Mouse (Mus musculus): ENCODE results near the gene Ensa. TPM values are rescaled to one million over a fixed set of nuclear protein-coding genes. Genes with fewer than 3 reads are reported as not detected.

Gene Ensa
- 69.7 and 79.4 TPM in 2 replicates for polyA plus RNA-seq (2014; fragmentation: Nextera tagmentation; extraction: Ambion mirVana)

DNA sequence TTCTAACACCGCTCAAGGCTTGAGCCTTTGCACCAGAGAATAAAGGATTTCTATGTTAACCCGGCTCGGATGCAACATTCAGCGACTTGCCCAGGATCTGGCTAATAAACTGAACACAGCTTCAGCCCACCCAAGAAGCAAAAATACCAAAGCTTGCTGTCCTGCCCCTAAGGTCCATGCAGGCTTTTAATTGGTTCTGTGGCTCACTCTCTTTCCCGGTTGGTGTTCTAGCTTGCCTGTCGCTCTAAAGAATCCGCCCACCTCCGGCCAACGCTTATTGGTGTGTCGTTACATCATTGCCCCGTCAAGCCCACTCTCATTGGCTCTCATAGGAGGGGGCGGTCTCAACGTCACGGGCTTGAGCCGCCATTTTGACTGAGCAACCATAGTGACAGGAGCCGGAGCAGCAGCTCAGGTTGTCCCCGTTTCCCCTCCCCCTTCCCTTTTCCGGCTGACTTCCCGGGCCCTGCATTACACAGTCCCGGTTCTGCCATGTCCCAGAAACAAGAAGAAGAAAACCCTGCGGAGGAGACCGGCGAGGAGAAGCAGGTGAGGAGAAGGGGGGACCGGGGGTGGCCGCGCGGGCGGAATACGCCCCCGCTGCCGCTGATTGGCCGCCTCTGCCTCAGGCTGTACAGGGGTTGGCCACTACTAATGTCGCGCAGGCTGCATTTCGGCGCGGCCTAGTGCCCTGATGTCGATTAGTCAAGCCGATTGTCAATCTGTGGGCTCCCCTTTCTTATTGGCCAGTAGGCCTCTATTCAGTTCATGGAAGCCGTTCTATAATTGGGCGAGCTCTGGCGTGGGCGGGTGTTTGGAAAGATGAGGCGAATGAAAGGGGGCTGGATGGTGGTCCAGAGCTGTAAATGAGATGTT is at the start of gene Ensa:
Gene Ensa, plus strand, starts transcription at position 366 of the 876 bp plus-strand sequence.
- WGBS, result under 1% methylated on average over 44 of the region's 44 CpGs
- no peaks in the 10 kb centered on the region; the same call in 1 of the 2 replicates for H3K4me1 ChIP-seq (ENCODE audit: control insufficient read depth, insufficient read depth, low read length)
- peak within 1 kb of the TSS; percentile 62; the same call in 1 of the 2 replicates for H3K27ac ChIP-seq (replicated peaks; ENCODE audit: low read depth, low read length)
- H3K9ac ChIP-seq (replicated peaks; ENCODE audit: low read length), result peak within 1 kb of the TSS; percentile 67
- H3K27me3 ChIP-seq (ENCODE audit: control insufficient read depth, insufficient read depth, low read length), result no peaks in the 10 kb centered on the region
- H3K4me3 ChIP-seq (ENCODE audit: low read depth, low read length), result peak within 1 kb of the TSS; percentile 62
- H3K4me2 ChIP-seq (ENCODE audit: low read depth, low read length), result peak within 1 kb of the TSS; percentile 48
- H3K36me3 ChIP-seq (replicated peaks; ENCODE audit: control insufficient read depth, insufficient read depth, low read depth, low read length), result peaks cover 8% of the 10 kb centered on the region
- H3K9me3 ChIP-seq (replicated peaks; ENCODE audit: control insufficient read depth, low read length), result no peaks in the 10 kb centered on the region
- ATAC-seq (replicated peaks; ENCODE audit: insufficient number of reproducible peaks, low FRiP score, low TSS enrichment, low read depth) (peak; percentile 99), DNase-seq (ENCODE audit: low spot score) (peak; percentile 100)

DNA sequence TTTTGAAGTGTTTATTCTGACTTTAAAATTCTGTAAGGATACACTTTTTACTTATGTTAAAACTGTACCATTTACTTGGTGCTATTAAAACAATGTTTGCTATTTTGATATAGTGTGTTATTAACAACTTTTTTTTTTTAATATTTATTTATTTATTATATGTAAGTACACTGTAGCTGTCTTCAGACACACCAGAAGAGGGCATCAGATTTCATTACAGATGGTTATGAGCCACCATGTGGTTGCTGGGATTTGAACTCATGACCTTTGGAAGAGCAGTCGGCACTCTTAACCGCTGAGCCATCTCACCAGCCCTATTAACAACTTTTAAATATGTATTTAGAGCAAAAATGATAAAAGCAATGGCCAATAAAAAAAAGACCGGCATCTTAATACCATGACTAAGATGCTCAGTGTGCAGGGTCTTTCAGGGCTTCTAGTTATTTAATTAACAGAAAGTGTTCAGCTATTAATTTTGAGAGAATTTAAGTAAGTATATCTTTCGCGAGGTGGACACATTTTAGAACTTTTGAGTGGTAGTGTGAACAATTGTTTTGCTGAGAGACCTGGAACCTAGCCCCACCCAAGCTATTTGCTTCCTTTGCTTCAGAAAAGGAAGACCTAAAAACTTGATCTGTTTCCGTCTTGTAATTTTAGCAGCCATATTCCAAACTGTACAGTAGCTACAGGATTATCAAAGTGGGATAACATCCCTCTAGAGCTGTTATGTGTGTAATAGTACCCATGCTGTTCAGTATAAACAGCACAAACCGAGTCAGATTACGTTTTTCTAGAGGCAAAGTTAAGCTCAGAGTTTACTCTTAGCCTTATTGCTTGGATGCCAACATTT is 36.8 kb upstream of the Ensa start:
- 52% methylated on average over 8 of the region's 8 CpGs for WGBS
- DNase-seq (ENCODE audit: low spot score), result no peak
- Histone ChIP-seq H3K9me3 (replicated peaks; ENCODE audit: control insufficient read depth, low read length) (no peaks in the 10 kb centered on the region), H3K4me2 (ENCODE audit: low read depth, low read length) (peak overlapping the region; percentile 16; the same call in 1 of the 2 replicates), H3K36me3 (replicated peaks; ENCODE audit: control insufficient read depth, insufficient read depth, low read depth, low read length) (no peaks in the 10 kb centered on the region; the same call in 1 of the 2 replicates), H3K4me3 (ENCODE audit: low read depth, low read length) (peak overlapping the region; percentile 75), H3K4me1 (ENCODE audit: control insufficient read depth, insufficient read depth, low read length) (no peaks in the 10 kb centered on the region), H3K27ac (replicated peaks; ENCODE audit: low read depth, low read length) (no peak overlapping the region), H3K27me3 (ENCODE audit: control insufficient read depth, insufficient read depth, low read length) (no peaks in the 10 kb centered on the region), H3K9ac (replicated peaks; ENCODE audit: low read length) (peak overlapping the region; percentile 11; the same call in 1 of the 2 replicates)
- ATAC-seq (replicated peaks; ENCODE audit: insufficient number of reproducible peaks, low FRiP score, low TSS enrichment, low read depth), result no peak; the same call in 1 of the 2 replicates

DNA sequence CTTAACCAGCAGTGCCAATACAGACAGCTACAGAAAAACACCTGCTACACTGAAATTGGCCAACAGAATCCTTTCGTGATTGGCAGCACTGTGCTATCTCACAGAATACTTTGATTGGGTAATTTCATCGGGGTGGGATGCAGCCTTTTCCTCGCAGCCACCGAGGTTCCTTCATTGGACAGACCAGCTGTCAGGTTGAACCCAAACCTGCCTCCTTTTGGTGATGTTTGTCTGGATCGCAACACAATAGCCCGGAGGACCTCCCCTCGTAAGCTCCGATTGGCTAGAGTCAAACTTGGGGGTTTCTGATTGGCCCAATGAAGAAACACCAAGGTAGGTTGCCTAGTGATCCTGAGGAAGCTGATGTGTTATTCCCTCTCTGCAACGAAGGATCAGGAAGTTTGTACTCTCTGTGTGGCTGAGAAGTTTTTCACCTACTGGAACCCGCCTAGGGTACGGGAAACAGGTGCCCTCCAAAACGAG is 36.1 kb upstream of the Ensa start, which contains the start of gene Golph3l:
Gene Golph3l, plus strand, starts transcription at position 331 of the 483 bp plus-strand sequence.
- no peaks in the 10 kb centered on the region; the same call in 1 of the 2 replicates for H3K36me3 ChIP-seq (replicated peaks; ENCODE audit: control insufficient read depth, insufficient read depth, low read depth, low read length)
- 0% methylated on average over 12 of the region's 12 CpGs for WGBS
- peak; percentile 100 for ATAC-seq (replicated peaks; ENCODE audit: insufficient number of reproducible peaks, low FRiP score, low TSS enrichment, low read depth)

DNA sequence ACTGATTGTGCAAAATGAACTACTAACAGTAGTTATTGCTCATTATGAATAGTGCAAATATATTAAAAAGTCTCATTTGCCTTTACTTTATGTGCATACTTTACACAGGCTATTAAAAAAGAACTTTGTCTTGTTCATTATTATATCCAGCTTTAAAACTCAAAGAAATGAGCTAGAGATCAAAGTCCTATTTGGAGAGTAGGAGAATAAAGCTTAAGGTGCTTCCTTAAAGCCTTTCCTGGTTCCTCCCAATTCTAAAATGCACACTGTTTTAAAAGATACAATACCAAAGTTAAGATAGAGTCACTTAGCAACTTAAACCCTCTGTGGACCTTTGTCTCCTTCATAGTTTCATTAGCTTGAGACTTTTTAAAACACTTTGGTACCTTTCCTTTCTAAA is 26.1 kb upstream of the Ensa start:
- no peaks in the 10 kb centered on the region for H3K27me3 ChIP-seq (ENCODE audit: control insufficient read depth, insufficient read depth, low read length)
- DNase-seq (ENCODE audit: low spot score) (no peak), ATAC-seq (replicated peaks; ENCODE audit: insufficient number of reproducible peaks, low FRiP score, low TSS enrichment, low read depth) (no peak)
- H3K9ac ChIP-seq (replicated peaks; ENCODE audit: low read length), result no peak overlapping the region
- H3K27ac ChIP-seq (replicated peaks; ENCODE audit: low read depth, low read length), result no peak overlapping the region
- H3K4me3 ChIP-seq (ENCODE audit: low read depth, low read length), result no peak overlapping the region
- no peaks in the 10 kb centered on the region for H3K9me3 ChIP-seq (replicated peaks; ENCODE audit: control insufficient read depth, low read length)
- no peaks in the 10 kb centered on the region for H3K36me3 ChIP-seq (replicated peaks; ENCODE audit: control insufficient read depth, insufficient read depth, low read depth, low read length)
- H3K4me2 ChIP-seq (ENCODE audit: low read depth, low read length), result no peak overlapping the region
- no peaks in the 10 kb centered on the region for H3K4me1 ChIP-seq (ENCODE audit: control insufficient read depth, insufficient read depth, low read length)

More for the DNA sequence above, 36.1 kb upstream of the Ensa start, which contains the start of gene Golph3l:
- Histone ChIP-seq H3K27ac (replicated peaks; ENCODE audit: low read depth, low read length) (no peak within 1 kb of the TSS), H3K4me1 (ENCODE audit: control insufficient read depth, insufficient read depth, low read length) (no peaks in the 10 kb centered on the region), H3K9me3 (replicated peaks; ENCODE audit: control insufficient read depth, low read length) (no peaks in the 10 kb centered on the region), H3K4me2 (ENCODE audit: low read depth, low read length) (peak within 1 kb of the TSS; percentile 43; the same call in 1 of the 2 replicates), H3K27me3 (ENCODE audit: control insufficient read depth, insufficient read depth, low read length) (no peaks in the 10 kb centered on the region), H3K9ac (replicated peaks; ENCODE audit: low read length) (peak within 1 kb of the TSS; percentile 69), H3K4me3 (ENCODE audit: low read depth, low read length) (peak within 1 kb of the TSS; percentile 75)
- peak; percentile 96 for DNase-seq (ENCODE audit: low spot score)

DNA sequence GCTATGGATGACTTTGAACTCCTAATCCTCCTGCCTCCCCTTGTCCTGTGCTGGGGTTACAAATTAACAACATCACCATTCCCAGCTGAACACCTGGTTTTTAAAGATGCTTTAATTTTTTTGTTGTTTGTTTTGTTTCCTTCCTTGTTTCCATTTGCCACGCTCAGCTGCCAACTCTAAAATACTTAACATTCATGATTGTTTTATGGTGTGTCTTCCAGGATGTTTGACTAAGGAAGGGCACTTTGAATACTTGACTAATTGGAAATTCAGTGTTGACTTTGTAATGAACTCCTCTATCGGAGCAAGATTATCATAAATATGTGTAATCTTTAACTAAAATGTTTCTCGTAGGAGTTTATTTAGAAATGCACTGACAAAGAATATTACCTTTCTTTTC is 23.5 kb upstream of the Ensa start:
- Histone ChIP-seq H3K27me3 (ENCODE audit: control insufficient read depth, insufficient read depth, low read length) (no peaks in the 10 kb centered on the region), H3K4me3 (ENCODE audit: low read depth, low read length) (no peak overlapping the region), H3K36me3 (replicated peaks; ENCODE audit: control insufficient read depth, insufficient read depth, low read depth, low read length) (no peaks in the 10 kb centered on the region), H3K9me3 (replicated peaks; ENCODE audit: control insufficient read depth, low read length) (no peaks in the 10 kb centered on the region), H3K9ac (replicated peaks; ENCODE audit: low read length) (no peak overlapping the region), H3K27ac (replicated peaks; ENCODE audit: low read depth, low read length) (no peak overlapping the region), H3K4me2 (ENCODE audit: low read depth, low read length) (no peak overlapping the region), H3K4me1 (ENCODE audit: control insufficient read depth, insufficient read depth, low read length) (no peaks in the 10 kb centered on the region)
- ATAC-seq (replicated peaks; ENCODE audit: insufficient number of reproducible peaks, low FRiP score, low TSS enrichment, low read depth) (no peak), DNase-seq (ENCODE audit: low spot score) (no peak)
- WGBS, result 86% methylated on average over 3 of the region's 3 CpGs

DNA sequence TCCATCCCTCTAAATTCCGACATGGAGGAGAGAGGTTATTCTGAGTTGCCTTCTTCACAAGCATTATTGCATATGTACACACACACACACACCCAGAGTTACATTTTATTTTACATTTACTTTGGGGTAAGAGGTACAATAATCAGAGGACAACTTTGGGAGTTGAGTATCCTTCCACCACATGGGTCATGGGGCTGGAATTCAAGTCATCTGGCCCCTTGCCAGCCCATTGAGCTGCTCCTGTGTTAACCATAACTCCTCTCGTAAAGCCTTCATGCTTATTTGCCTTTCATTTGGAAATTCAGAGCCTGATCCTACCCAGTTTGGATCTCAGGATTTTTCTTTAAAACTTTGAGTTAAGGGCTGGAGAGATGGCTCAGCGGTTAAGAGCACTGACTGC is 18.7 kb upstream of the Ensa start:
- no peak for ATAC-seq (replicated peaks; ENCODE audit: insufficient number of reproducible peaks, low FRiP score, low TSS enrichment, low read depth)

DNA sequence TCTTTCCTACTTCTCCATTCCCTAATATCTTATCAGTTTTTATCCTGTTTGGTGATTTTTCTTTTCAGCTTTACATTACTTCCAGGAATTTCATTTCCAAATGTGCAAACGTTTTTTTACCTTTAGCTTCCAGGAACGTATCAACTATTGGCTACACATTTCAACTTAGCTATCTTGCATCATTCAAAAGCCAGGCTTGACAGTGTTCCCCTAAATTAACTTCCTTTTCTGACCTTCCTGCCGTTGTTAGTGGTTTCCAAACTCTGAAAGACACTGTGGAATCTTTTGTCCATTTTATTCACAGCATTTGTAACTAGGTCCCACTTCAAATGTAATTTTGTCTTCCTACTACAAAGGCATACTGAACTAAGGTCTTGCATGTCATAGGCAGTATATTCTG is 15.6 kb upstream of the Ensa start:
- Histone ChIP-seq H3K36me3 (replicated peaks; ENCODE audit: control insufficient read depth, insufficient read depth, low read depth, low read length) (no peaks in the 10 kb centered on the region; the same call in 1 of the 2 replicates), H3K4me3 (ENCODE audit: low read depth, low read length) (no peak overlapping the region), H3K27me3 (ENCODE audit: control insufficient read depth, insufficient read depth, low read length) (no peaks in the 10 kb centered on the region), H3K4me2 (ENCODE audit: low read depth, low read length) (no peak overlapping the region), H3K9me3 (replicated peaks; ENCODE audit: control insufficient read depth, low read length) (no peaks in the 10 kb centered on the region), H3K27ac (replicated peaks; ENCODE audit: low read depth, low read length) (no peak overlapping the region), H3K4me1 (ENCODE audit: control insufficient read depth, insufficient read depth, low read length) (no peaks in the 10 kb centered on the region), H3K9ac (replicated peaks; ENCODE audit: low read length) (no peak overlapping the region)
- ATAC-seq (replicated peaks; ENCODE audit: insufficient number of reproducible peaks, low FRiP score, low TSS enrichment, low read depth) (no peak), DNase-seq (ENCODE audit: low spot score) (no peak)
- WGBS, result 78% methylated on average over 3 of the region's 3 CpGs

More for the DNA sequence above, 18.7 kb upstream of the Ensa start:
- H3K27ac ChIP-seq (replicated peaks; ENCODE audit: low read depth, low read length), result no peak overlapping the region
- no peaks in the 10 kb centered on the region; the same call in 1 of the 2 replicates for H3K36me3 ChIP-seq (replicated peaks; ENCODE audit: control insufficient read depth, insufficient read depth, low read depth, low read length)
- H3K4me2 ChIP-seq (ENCODE audit: low read depth, low read length), result no peak overlapping the region
- no peaks in the 10 kb centered on the region for H3K27me3 ChIP-seq (ENCODE audit: control insufficient read depth, insufficient read depth, low read length)
- H3K4me1 ChIP-seq (ENCODE audit: control insufficient read depth, insufficient read depth, low read length), result no peaks in the 10 kb centered on the region
- H3K9ac ChIP-seq (replicated peaks; ENCODE audit: low read length), result no peak overlapping the region
- H3K4me3 ChIP-seq (ENCODE audit: low read depth, low read length), result no peak overlapping the region
- DNase-seq (ENCODE audit: low spot score), result no peak
- 88% methylated on average over 3 of the region's 3 CpGs for WGBS
- no peaks in the 10 kb centered on the region for H3K9me3 ChIP-seq (replicated peaks; ENCODE audit: control insufficient read depth, low read length)

All from embryonic facial prominence, embryonic 11.5 days (tissue).